Mouse (Mus musculus) c-Kit-positive CD71-positive TER-119-positive erythroid progenitor cells, embryonic 14.5 days (primary cell): ENCODE results near the gene Fam222a.
A peak's percentile ranks its signal among the peaks of the same experiment; 100 is the strongest.

ENCODE experiments used
- DNase-seq: peaks from one replicate; pipeline ENCODE4 v3.0.0-alpha.2; 2013; ENCODE audit warnings: low spot score

Gene Fam222a

DNA sequence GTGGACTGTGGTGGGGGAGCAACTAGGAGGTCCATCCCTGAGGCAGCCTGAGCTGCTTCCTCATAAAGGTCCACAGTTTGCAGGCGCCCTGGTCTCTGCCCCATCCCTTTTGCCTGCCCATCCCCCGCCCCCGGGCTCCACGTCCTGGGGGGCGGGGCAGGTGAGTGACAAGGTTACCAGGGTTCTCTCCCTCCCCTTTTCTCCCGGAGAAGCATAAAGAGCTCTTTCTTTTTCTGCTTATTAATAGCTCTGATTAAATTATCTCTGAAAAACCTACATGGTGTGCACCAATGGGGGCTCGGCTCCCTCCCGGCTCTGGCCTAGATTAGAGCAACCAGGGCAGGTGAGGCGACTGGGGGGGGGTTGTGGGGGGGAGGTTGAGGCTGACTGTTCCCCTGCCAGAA is 7.3 kb upstream of the Fam222a start:
- no peak for DNase-seq

- no peak for DNase-seq
These were observed 6.9 kb upstream of the Fam222a start for GRCm38 (mm10) chr5:114560965-114561364.

- no peak for DNase-seq
These were observed 3.8 kb upstream of the Fam222a start for GRCm38 (mm10) chr5:114563994-114564393.

DNA sequence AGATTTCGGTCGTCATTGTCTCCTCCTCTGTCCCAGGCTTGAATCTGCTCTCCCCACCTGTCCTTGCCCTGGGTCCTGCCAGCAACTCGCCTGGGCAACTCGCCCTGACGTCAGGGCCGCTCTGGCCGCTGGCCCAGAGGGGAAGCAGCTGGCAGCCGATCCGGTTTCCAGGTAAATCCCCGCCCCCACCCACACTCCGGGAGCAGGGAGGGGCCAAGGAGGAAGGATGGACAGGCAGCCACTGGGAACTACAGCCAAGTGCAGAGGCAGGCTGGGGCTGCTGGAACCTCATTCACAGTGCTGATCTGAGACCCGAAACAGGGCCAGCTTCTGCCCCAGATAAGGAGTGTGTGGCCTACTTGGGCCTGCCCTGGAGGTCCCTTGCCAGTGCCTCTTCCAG is 2.5 kb upstream of the Fam222a start:
- no peak for DNase-seq

- DNase-seq = no peak
These were observed 2.1 kb upstream of the Fam222a start for GRCm38 (mm10) chr5:114565751-114566150.

DNA sequence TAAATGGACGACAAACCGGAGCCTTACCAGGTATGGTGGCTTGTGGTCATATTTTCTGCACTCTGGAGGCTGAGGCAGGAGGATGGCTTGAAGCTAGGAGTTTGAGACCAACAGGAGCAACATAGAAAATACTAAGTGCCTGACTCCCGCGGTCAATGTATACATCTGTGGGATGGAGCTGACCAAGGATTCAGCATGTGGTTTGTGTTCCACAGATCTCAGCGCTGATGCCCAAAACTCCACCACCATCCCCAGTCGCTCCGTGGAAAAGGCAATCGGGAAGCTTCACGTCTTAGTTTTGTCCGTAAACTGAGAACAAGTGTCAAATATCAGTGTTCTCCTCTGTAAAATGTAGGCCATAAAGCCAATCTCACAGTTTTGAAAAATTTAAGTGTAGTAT is 1.4 kb upstream of the Fam222a start:
- DNase-seq = no peak

- peak; percentile 49 for DNase-seq
These were observed 720 bp upstream of the Fam222a start for GRCm38 (mm10) chr5:114567075-114567517.

GRCm38 (mm10) chr5:114568818-114569217 is 1.0 kb downstream of the Fam222a start:
- no peak for DNase-seq

GRCm38 (mm10) chr5:114569918-114570670 is 2.3 kb downstream of the Fam222a start:
- DNase-seq = no peak

DNA sequence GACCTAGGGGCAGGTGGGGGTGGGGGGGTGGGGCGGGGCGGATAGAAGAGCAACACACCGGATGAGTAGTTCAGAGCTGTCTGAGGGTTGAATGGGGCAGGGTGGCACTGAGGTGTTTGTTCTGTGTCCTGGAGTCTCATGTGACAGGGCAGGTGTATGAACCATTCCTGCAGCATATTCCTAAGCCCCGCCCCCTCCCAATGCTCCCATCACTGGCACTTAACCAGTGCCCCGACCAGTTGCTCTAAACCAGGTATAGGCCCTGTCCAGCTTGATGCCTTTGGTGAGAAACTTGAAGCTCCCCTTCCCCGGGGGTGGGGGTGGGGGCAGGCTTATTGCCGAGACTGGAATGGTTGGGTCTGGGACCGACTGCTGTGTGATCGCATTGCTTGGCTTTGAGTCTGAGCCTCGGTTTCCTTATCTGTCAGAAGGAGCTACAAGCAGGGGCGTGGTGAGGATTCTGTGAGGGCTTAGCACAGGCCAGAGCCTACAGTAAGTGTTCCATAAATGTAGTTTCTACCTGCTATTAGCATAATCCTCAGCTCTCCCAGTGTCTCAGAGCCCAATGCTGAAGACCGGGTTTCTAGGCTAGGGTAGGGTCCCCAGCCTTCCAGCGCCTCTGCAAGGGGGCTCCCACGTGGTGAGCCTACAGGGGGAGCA is 3.1 kb downstream of the Fam222a start:
- DNase-seq = no peak

GRCm38 (mm10) chr5:114571451-114572030 is 3.7 kb downstream of the Fam222a start:
- DNase-seq = no peak

DNA sequence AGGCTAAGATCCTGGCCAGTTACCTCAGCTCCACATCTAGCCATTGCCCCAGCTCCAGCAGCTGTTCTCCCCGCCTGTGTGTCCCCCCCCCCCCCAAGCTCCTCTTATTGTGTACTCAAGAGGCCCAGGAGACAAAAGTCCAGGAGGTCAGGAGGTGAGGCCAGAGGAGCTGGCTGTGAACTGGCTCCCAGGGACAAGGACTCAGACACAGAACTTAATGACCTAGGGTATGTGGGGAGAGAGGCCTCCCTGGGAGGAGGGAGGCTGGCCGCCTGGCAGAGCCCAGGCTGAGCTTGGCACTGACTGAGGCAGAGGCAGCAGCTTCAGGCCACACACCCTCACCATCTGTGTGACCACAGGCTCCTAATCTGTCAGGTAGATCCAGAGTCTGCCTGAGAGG is 5.2 kb downstream of the Fam222a start:
- DNase-seq = no peak

DNA sequence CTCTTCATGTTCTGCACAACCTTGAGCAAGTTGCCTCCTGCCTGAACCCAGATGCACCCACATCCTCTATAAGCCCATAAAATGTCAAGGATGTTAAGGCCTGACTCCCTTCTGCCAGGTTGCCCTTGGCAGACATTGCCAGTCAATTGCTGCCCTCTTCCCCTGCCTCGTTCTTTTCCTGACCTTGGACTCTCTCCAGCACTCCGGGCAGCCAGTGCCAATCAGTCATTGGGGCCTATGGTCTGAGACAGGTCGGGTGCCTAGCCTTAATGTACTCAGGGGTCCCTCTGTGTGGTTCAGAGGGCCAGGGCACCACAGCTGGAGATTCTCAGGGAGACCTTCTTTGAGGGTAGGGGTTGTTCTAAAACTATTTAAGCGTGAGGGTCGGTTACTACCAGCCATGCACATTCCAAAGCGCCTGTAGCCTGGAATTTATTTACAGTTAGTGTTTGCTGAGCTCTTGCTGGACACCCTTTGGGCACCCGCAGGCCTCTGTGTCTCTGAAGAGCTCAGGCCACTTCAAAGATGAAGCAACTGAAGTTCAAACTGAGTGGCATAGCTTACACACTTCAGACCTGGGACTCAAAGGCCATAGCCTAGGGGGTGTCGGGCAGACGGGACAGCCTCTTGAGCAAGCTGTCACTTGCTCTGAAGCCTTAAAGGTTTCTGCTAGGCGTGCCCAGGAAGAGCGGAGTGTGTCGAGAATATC is 6.3 kb downstream of the Fam222a start:
- DNase-seq = no peak

DNA sequence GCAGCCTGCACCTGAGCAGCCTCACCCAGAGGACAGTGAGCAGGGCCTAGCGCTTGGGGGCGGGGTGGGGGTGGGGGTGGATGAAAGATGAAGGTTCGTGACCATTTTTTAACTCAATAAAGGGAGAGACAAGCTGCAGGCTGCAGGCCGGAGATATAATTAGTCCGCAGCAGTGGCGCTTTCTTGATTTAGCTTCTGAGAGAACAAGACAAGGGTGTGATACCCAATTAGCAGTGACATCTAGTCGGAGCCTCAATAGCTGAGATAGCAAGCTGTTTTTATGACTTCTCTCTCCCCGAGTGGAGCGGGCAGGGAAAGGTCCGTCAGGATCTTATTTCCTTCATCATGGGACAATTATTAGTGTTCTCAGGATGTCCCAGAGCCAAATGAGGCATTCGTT is 7.2 kb downstream of the Fam222a start:
- DNase-seq = no peak

DNA sequence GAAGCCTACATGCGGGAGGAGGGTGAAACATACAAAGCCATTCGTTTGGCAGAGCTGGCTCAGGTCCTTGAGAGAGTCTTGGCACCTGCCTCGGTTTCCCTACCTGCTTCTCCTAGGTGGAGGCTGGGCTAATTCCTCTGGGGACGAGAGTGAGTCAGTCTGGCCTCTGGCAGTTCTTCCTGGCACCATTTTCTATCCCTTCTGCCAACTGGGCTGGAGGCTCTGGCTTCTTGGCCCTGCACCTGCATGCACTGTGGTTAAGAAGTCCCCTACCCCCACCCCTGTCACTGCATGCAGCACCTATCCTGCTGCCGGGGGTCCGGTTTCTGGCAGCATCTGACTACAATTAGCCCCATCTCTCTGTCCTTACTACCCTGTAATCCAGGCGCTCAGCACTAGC is 7.7 kb downstream of the Fam222a start:
- no peak for DNase-seq

GRCm38 (mm10) chr5:114575986-114576605 is 8.3 kb downstream of the Fam222a start:
- no peak for DNase-seq

GRCm38 (mm10) chr5:114578361-114578760 is 10.5 kb downstream of the Fam222a start:
- no peak for DNase-seq

DNA sequence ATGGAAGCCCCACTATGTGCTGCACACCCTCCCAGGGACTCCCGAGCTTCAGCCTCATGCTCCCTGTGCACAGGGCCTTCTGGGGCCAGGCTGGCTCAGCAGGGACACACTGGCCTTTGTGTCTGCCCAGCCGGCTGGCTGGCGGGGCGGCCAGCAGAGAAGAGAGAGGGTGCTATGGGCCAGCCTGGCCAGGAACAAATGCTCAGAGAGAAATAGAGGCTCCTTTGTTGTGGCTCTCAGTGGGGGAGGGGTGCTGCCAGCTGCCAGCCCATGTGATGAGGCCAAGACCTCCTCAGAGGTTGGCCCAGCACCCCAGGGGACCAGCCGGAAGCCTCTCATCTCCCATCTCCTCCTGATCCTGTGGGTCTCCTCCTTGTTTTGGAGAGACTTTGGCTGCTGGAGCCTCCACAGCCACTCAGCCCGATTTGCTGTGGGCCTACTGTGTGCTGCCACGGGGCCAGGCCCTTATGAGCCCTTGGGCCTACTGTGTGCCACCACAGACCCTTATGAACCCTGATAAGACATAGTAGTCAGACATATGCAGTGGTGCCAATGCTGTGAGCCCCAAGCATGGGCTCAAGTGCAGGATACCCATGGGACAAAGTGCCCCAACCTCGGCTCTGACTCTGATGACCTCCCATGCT is 12.0 kb downstream of the Fam222a start:
- DNase-seq = no peak

DNA sequence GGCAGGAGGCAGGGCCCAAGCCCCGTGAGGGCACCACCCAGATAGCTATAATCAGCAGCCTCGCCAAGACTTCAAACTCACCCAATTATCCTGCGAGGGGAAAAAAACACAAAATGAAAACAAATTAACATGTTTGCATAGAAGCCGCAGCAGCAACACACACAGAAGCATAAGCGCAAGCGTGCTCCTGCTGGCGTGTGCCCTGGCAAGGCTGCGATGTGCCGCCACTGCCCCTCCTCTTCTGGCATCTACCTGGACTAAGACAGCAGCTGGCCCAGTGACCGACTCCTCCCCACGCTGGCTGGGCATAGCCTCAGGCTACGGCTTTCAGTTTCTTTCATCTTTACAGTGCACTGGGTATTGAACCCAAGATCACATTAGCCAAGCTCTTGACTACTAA is 13.7 kb downstream of the Fam222a start:
- no peak for DNase-seq

- DNase-seq = no peak
These were observed 15.2 kb downstream of the Fam222a start for GRCm38 (mm10) chr5:114583046-114583445.

GRCm38 (mm10) chr5:114583490-114584175 is 15.8 kb downstream of the Fam222a start:
- no peak for DNase-seq
